Comparison of ENCODE assay signal across 27 mouse cellular contexts in the genomic region with DNA sequence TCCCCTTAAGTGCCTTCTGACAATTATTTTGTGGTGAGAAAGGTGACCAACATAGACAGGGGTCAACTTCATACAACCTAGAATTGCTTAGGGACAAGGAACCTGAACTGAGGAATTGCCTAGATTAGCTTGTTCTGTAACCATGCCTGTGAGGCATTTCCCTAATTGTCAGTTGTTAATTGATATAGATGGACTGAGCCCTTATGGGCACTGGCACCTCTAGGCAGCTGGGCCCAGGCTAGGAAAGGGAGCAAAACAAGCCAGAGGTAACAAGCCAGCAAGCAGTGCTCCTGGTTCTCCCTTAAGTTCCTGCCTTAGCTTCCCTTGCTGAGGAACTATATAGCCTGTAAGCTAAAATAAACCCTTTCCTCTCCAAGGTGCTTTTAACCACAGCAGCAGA.
"Had no signal": no experiment of that assay in that cellular context is flagged by ENCODE, and none has a peak within 500 bp of the region (broad histone marks: within the 10 kb centered on the region; RNA-seq: fewer than 3 reads in every experiment).

No protein-coding gene starts in this region.

- DNase-seq: cerebellum, adult 2 months; cerebellum, adult 8-10 months; cerebellum, adult 9-10 months; cerebellum, adult 9-11 months; cerebellum, postnatal 10 days; cerebellum, postnatal 14 days; cerebellum, postnatal 25 days; cerebellum, postnatal 36 days; forebrain, postnatal 0 days; gastrocnemius, adult 2 months; gastrocnemius, postnatal 10 days; gastrocnemius, postnatal 14 days; gastrocnemius, postnatal 25 days; gastrocnemius, postnatal 36 days; heart, adult 11 months; heart, adult 18-20 months had no signal

- H3K4me1 ChIP-seq: embryonic facial prominence, embryonic 10.5 days; embryonic facial prominence, embryonic 12.5 days; embryonic facial prominence, embryonic 13.5 days; embryonic facial prominence, embryonic 15.5 days; forebrain, embryonic 10.5 days; forebrain, embryonic 12.5 days; forebrain, embryonic 13.5 days; forebrain, embryonic 15.5 days had no signal

- H3K9me3 ChIP-seq: embryonic facial prominence, embryonic 10.5 days; embryonic facial prominence, embryonic 12.5 days; embryonic facial prominence, embryonic 13.5 days; embryonic facial prominence, embryonic 15.5 days; forebrain, embryonic 10.5 days; forebrain, embryonic 12.5 days; forebrain, embryonic 13.5 days; forebrain, embryonic 15.5 days had no signal

- H3K27me3 ChIP-seq: embryonic facial prominence, embryonic 12.5 days; embryonic facial prominence, embryonic 13.5 days; embryonic facial prominence, embryonic 15.5 days; forebrain, embryonic 12.5 days; forebrain, embryonic 13.5 days; forebrain, embryonic 15.5 days had no signal

- H3K27ac ChIP-seq: embryonic facial prominence, embryonic 10.5 days; embryonic facial prominence, embryonic 12.5 days; embryonic facial prominence, embryonic 13.5 days; embryonic facial prominence, embryonic 15.5 days; forebrain, embryonic 10.5 days; forebrain, embryonic 12.5 days; forebrain, embryonic 13.5 days; forebrain, embryonic 15.5 days; gastrocnemius, adult 2 months had no signal

- ATAC-seq: forebrain, embryonic 13.5 days; forebrain, embryonic 14.5 days; forebrain, embryonic 15.5 days; forebrain, embryonic 16.5 days; forebrain, postnatal 0 days had no signal

- H3K9ac ChIP-seq: embryonic facial prominence, embryonic 12.5 days; embryonic facial prominence, embryonic 13.5 days; embryonic facial prominence, embryonic 15.5 days; forebrain, embryonic 12.5 days; forebrain, embryonic 13.5 days; forebrain, embryonic 15.5 days; forebrain, postnatal 0 days had no signal

- H3K36me3 ChIP-seq: embryonic facial prominence, embryonic 10.5 days; embryonic facial prominence, embryonic 12.5 days; embryonic facial prominence, embryonic 13.5 days; embryonic facial prominence, embryonic 15.5 days; forebrain, embryonic 10.5 days; forebrain, embryonic 12.5 days; forebrain, embryonic 15.5 days had no signal

- H3K4me2 ChIP-seq: embryonic facial prominence, embryonic 12.5 days; embryonic facial prominence, embryonic 13.5 days; embryonic facial prominence, embryonic 15.5 days; forebrain, embryonic 12.5 days; forebrain, embryonic 13.5 days; forebrain, embryonic 15.5 days had no signal

- H3K4me3 ChIP-seq: embryonic facial prominence, embryonic 10.5 days; embryonic facial prominence, embryonic 12.5 days; embryonic facial prominence, embryonic 13.5 days; embryonic facial prominence, embryonic 15.5 days; erythroblast, embryonic 14.5 days; forebrain, embryonic 10.5 days; forebrain, embryonic 12.5 days; forebrain, embryonic 13.5 days; forebrain, embryonic 15.5 days; gastrocnemius, adult 2 months had no signal
